Mouse (Mus musculus): ENCODE measurements around the gene Gm21943. TPM values are rescaled to one million over a fixed set of nuclear protein-coding genes. Genes with fewer than 3 reads are reported as not detected.
"Not testable (repeated sequence)": the region's sequence is repeated elsewhere in the genome, so short reads cannot be mapped to it uniquely, and the experiment has no call there.

Gm21943 gene
- not detected in 2 replicates for polyA plus RNA-seq (2014; fragmentation: Nextera tagmentation; extraction: Ambion mirVana)

- H3K9me3 ChIP-seq (ENCODE audit: control insufficient read depth, low read length); H3K4me3 ChIP-seq (ENCODE audit: low read depth, low read length); H3K36me3 ChIP-seq (ENCODE audit: control insufficient read depth, insufficient read depth, low read length); H3K27me3 ChIP-seq (ENCODE audit: control insufficient read depth, insufficient read depth, low read length); DNase-seq (ENCODE audit: low spot score); H3K27ac ChIP-seq (ENCODE audit: low read depth, low read length); H3K4me2 ChIP-seq (ENCODE audit: low read depth, low read length, severe bottlenecking); H3K9ac ChIP-seq (ENCODE audit: low read length); H3K4me1 ChIP-seq (replicated peaks; ENCODE audit: control insufficient read depth, insufficient read depth, low read length); ATAC-seq (replicated peaks; ENCODE audit: low FRiP score): not testable (repeated sequence)
- no CpG with 5 or more reads among the region's 4 CpGs for WGBS
Observed at GRCm38 (mm10) chrY:57533644-57534043, at the start of gene Gm21943. Gm21943 (minus strand) TSS chrY:57533744.

Other genes with a start within 250 kb of the Gm21943 start
- not detected in 2 replicates for gene Gm28961, start 172.0 kb upstream of the Gm21943 start, polyA plus RNA-seq (2014; fragmentation: Nextera tagmentation; extraction: Ambion mirVana)